Mouse (Mus musculus) hindbrain, embryonic 14.5 days (tissue): ENCODE data around the gene Il33. TPM values are rescaled to one million over a fixed set of nuclear protein-coding genes. Genes with fewer than 3 reads are reported as not detected.
A peak's percentile ranks its signal among the peaks of the same experiment; 100 is the strongest.

Experiments used
- ATAC-seq: fragments of 200-750 bp; cut with Nextera tagmentation; 2 replicates; pipeline ENCODE4 v1.8.0; 2017; ENCODE audit warnings: moderate number of reproducible peaks, mild to moderate bottlenecking, moderate TSS enrichment, moderate library complexity; ENCODE audit not compliant: low FRiP score
- DNase-seq: peaks from one replicate; pipeline ENCODE4 v3.0.0-alpha.2; 2015; ENCODE audit warnings: low spot score
- H3K27ac ChIP-seq: fragments of 300-500 bp; sonication (generic); 2 replicates; pipeline ENCODE4 v1.5.1; 2014; ENCODE audit warnings: mild to moderate bottlenecking, moderate library complexity
- H3K27me3 ChIP-seq: fragments of 300-500 bp; sonication (generic); 2 replicates; pipeline ENCODE4 v1.6.1; 2014; ENCODE audit warnings: mild to moderate bottlenecking, low read length, mixed read lengths; ENCODE audit not compliant: control insufficient read depth, insufficient read depth
- H3K36me3 ChIP-seq: fragments of 300-500 bp; sonication (generic); replicated peaks from 2 replicates; pipeline ENCODE4 v1.6.1; 2014; ENCODE audit not compliant: control insufficient read depth, insufficient read depth
- H3K4me1 ChIP-seq: fragments of 300-500 bp; sonication (generic); replicated peaks from 2 replicates; pipeline ENCODE4 v1.6.1; 2014; ENCODE audit warnings: antibody characterized with exemption, low read length, mixed read lengths; ENCODE audit not compliant: control insufficient read depth, insufficient read depth
- H3K4me2 ChIP-seq: fragments of 300-500 bp; sonication (generic); replicated peaks from 2 replicates; pipeline ENCODE4 v1.6.1; 2014; ENCODE audit warnings: mild to moderate bottlenecking, moderate library complexity
- H3K4me3 ChIP-seq: fragments of 300-500 bp; sonication (generic); replicated peaks from 2 replicates; pipeline ENCODE4 v1.5.1; 2014; ENCODE audit warnings: mild to moderate bottlenecking, low read length
- H3K9ac ChIP-seq: fragments of 300-500 bp; sonication (generic); 2 replicates; pipeline ENCODE4 v1.6.1; 2014
- H3K9me3 ChIP-seq: fragments of 300-500 bp; sonication (generic); 2 replicates; pipeline ENCODE4 v1.6.1; 2016; ENCODE audit warnings: low read length; ENCODE audit not compliant: control insufficient read depth
- WGBS: fragments of 180-500 bp; shearing (Covaris S2); extraction: QIAGEN DNeasy Blood & Tissue Kit; methylation state at CpG from one replicate; pipeline ENCODE4 v1.1.7; 2014; 5-methylcytosine and 5-hydroxymethylcytosine counted together
- polyA plus RNA-seq: library from polyadenylated mRNA; unstranded; fragments of >200 nt; fragmentation: Nextera tagmentation; extraction: Ambion mirVana; gene quantifications from 2 replicates; pipeline ENCODE4 v1.2.1, GENCODE M21; 2014

The Il33 gene
- polyA plus RNA-seq, 1 experiment from 2014 or later: 2.0 TPM

DNA sequence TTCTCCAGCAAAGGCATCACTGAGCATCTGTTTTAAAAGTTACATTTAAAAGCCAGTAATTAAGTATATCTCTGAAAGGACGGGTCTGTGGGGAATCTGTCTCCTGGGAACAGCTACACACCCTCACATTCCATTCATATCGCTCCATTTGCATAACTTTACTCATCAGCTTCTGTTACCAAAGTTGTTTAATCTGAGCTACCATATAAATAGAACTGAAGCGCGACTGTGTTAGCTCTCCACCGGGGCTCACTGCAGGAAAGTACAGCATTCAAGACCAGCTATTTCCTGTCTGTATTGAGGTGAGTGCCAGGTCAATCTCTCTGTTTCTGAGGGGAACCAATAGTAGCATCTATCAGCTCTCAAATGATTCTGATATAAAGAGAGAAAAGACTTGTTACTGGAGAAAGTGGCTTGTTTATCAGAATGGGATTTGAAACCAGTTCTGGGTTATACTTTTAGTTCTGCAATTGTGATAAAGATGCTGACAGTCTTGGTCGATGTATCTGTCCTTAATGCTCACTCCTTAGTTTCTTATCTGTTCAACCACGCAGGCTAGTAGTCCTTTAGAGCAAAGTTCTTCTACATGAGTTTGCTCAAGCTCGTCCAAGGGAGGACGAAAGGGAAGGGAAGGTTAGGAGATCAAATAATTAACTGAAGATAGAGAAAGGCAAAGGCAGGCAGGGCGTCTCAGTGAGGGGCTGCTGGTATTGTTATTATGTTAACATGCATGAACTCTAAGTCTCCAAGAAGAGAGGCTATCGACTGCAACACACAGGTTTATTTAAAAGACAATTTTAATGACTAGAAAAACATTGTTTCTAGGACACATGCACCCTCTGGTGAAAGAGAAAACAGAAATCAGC is 20.9 kb downstream of the Il33 start:
- H3K27ac ChIP-seq: no peak overlapping the region
- no peak overlapping the region for H3K4me3 ChIP-seq
- no peak overlapping the region for H3K4me2 ChIP-seq
- no peaks in the 10 kb centered on the region for H3K9me3 ChIP-seq
- DNase-seq (no peak), ATAC-seq (no peak)
- H3K36me3 ChIP-seq: no peaks in the 10 kb centered on the region
- no peaks in the 10 kb centered on the region for H3K27me3 ChIP-seq
- H3K4me1 ChIP-seq: 0 out of 2 replicates have a peak, but pooled peaks cover 5% of the 10 kb centered on the region
- 11% methylated on average over 11 of the region's 11 CpGs for WGBS
- no peak overlapping the region for H3K9ac ChIP-seq

DNA sequence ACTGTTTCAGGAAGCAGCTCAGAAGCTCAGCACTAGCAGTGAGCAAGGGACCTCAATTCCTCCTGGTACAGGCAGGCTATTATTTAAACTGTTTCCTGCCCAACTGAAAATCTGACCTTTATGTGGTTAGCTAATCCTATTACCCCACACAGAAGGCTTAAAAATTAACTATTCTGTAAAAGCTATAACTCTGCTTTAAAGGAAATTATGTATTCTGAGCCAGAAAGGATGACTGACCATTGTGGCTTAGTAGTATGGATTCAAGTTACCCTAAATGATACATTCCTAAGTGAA is 21.5 kb downstream of the Il33 start:
- Histone ChIP-seq H3K4me2 (no peak overlapping the region), H3K27me3 (no peaks in the 10 kb centered on the region), H3K4me3 (no peak overlapping the region), H3K36me3 (no peaks in the 10 kb centered on the region), H3K27ac (no peak overlapping the region), H3K9me3 (no peaks in the 10 kb centered on the region), H3K9ac (no peak overlapping the region), H3K4me1 (0 out of 2 replicates have a peak, but pooled peaks cover 5% of the 10 kb centered on the region)
- ATAC-seq: no peak
- DNase-seq: no peak

GRCm38 (mm10) chr19:29947056-29947455 is 22.1 kb downstream of the Il33 start:
- ATAC-seq: no peak
- 0 out of 2 replicates have a peak, but pooled peaks cover 5% of the 10 kb centered on the region for H3K4me1 ChIP-seq
- no peaks in the 10 kb centered on the region for H3K9me3 ChIP-seq
- H3K36me3 ChIP-seq: no peaks in the 10 kb centered on the region
- H3K4me2 ChIP-seq: no peak overlapping the region
- no peaks in the 10 kb centered on the region for H3K27me3 ChIP-seq
- H3K9ac ChIP-seq: no peak overlapping the region
- no peak for DNase-seq
- WGBS: 56% methylated on average over 9 of the region's 9 CpGs
- H3K4me3 ChIP-seq: no peak overlapping the region
- H3K27ac ChIP-seq: no peak overlapping the region

GRCm38 (mm10) chr19:29947891-29948801 is 23.2 kb downstream of the Il33 start:
- 25% methylated on average over 25 of the region's 25 CpGs for WGBS
- Histone ChIP-seq H3K9me3 (no peaks in the 10 kb centered on the region), H3K4me3 (peak overlapping the region; percentile 33), H3K4me1 (0 out of 2 replicates have a peak, but pooled peaks cover 5% of the 10 kb centered on the region), H3K27me3 (no peaks in the 10 kb centered on the region), H3K36me3 (no peaks in the 10 kb centered on the region), H3K27ac (no peak overlapping the region), H3K9ac (peak overlapping the region; percentile 20), H3K4me2 (peak overlapping the region; percentile 68)
- peak; percentile 77 for DNase-seq
- peak; percentile 96 for ATAC-seq

- 0 out of 2 replicates have a peak, but pooled peaks cover 5% of the 10 kb centered on the region for H3K4me1 ChIP-seq
- ATAC-seq (no peak), DNase-seq (no peak)
- WGBS: 91% methylated on average over 5 of the region's 5 CpGs
- H3K27ac ChIP-seq: no peak overlapping the region
- no peaks in the 10 kb centered on the region for H3K27me3 ChIP-seq
- H3K4me3 ChIP-seq: no peak overlapping the region
- no peaks in the 10 kb centered on the region for H3K36me3 ChIP-seq
- no peaks in the 10 kb centered on the region for H3K9me3 ChIP-seq
- H3K9ac ChIP-seq: no peak overlapping the region
- H3K4me2 ChIP-seq: no peak overlapping the region
These were observed 27.6 kb downstream of the Il33 start for GRCm38 (mm10) chr19:29952538-29952937.

DNA sequence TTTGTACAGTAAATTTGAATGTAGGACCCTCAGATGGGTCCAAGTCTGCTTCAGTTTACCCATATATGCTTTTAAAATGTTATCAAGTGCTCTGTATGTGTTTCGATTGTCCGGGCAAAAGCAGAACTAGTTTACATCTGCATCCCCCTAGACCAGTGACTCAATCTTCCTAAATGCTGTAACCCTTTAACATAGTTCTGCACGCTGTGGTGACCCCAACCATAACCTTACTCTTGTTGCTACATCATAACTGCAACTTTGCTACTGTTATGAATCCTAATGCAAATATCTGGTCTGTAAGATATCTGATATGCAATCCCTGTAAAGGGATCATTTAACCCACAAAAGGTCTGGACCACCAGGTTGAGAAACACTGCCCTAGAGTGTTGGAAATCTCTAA is 28.9 kb downstream of the Il33 start:
- DNase-seq (no peak), ATAC-seq (no peak)
- Histone ChIP-seq H3K9ac (no peak overlapping the region), H3K4me3 (no peak overlapping the region), H3K4me2 (no peak overlapping the region), H3K4me1 (0 out of 2 replicates have a peak, but pooled peaks cover 2% of the 10 kb centered on the region), H3K27me3 (no peaks in the 10 kb centered on the region), H3K36me3 (no peaks in the 10 kb centered on the region), H3K27ac (no peak overlapping the region), H3K9me3 (no peaks in the 10 kb centered on the region)
- 95% methylated on average over 3 of the region's 3 CpGs for WGBS

GRCm38 (mm10) chr19:29955454-29955853 is 30.5 kb downstream of the Il33 start:
- DNase-seq: no peak
- Histone ChIP-seq H3K4me1 (no peaks in the 10 kb centered on the region), H3K27ac (no peak overlapping the region), H3K27me3 (no peaks in the 10 kb centered on the region), H3K9me3 (no peaks in the 10 kb centered on the region), H3K4me2 (no peak overlapping the region), H3K36me3 (no peaks in the 10 kb centered on the region), H3K9ac (no peak overlapping the region), H3K4me3 (no peak overlapping the region)
- WGBS: 91% methylated on average over 2 of the region's 2 CpGs
- no peak for ATAC-seq

DNA sequence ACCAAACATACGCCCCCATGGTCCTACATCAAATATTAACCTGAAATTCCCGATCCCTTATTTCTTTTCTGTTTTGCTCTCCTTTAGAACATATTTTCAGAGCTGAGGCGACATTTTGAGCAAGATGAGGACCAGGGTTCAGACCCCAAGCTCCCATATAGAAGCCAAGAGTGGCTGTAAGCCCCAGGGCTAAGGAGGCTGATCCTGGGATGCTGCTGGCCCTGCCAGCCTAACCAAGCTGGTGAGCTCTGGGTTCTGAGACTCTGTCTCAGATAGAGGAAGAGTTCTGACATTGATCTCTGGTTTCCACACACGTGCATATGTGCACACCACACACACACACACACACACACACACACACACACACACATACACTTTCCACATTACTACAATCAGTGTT is 36.0 kb downstream of the Il33 start:
- no peak for ATAC-seq
- H3K9me3 ChIP-seq: no peaks in the 10 kb centered on the region
- WGBS: 92% methylated on average over 4 of the region's 4 CpGs
- H3K4me2 ChIP-seq: no peak overlapping the region
- H3K27me3 ChIP-seq: no peaks in the 10 kb centered on the region
- H3K27ac ChIP-seq: no peak overlapping the region
- H3K4me3 ChIP-seq: no peak overlapping the region
- DNase-seq: no peak
- H3K9ac ChIP-seq: no peak overlapping the region
- no peaks in the 10 kb centered on the region for H3K4me1 ChIP-seq
- no peaks in the 10 kb centered on the region for H3K36me3 ChIP-seq

DNA sequence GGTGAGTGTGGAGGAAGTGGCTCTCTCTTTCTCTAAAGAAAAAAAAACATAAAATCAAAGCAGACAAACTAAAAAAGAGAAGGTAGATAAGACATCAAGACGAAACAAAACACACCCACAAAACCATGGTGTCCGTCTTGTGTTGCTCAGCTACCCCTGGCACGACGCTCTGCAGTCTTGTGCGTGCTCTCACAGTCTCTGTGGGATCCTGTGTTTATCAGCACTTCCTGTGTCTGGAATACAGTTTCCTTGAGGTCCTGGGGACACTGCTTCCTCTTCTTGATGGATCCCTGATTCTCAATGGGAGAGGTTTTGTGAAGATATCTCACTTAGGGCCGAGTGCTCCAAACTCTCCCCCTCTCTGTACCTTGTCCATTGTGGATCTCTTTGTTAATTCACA is 36.9 kb downstream of the Il33 start:
- WGBS: 86% methylated on average over 6 of the region's 6 CpGs
- no peak overlapping the region for H3K4me2 ChIP-seq
- DNase-seq: no peak
- H3K27me3 ChIP-seq: no peaks in the 10 kb centered on the region
- no peaks in the 10 kb centered on the region for H3K36me3 ChIP-seq
- no peak overlapping the region for H3K27ac ChIP-seq
- H3K4me3 ChIP-seq: no peak overlapping the region
- H3K9ac ChIP-seq: no peak overlapping the region
- no peaks in the 10 kb centered on the region for H3K4me1 ChIP-seq
- no peak for ATAC-seq
- 0 out of 2 replicates have a peak, but pooled peaks cover 3% of the 10 kb centered on the region for H3K9me3 ChIP-seq
